Mouse (Mus musculus) left cerebral cortex, adult 2 months (tissue): ENCODE measurements around the gene Nol10. TPM values are rescaled to one million over a fixed set of nuclear protein-coding genes. Genes with fewer than 3 reads are reported as not detected.
"Not testable (repeated sequence)": the region's sequence is repeated elsewhere in the genome, so short reads cannot be mapped to it uniquely, and the experiment has no call there.

Experiments
- DNase-seq, 2 experiments: peaks; one replicate each; pipeline ENCODE4 v3.0.0; 2021 to 2022; ENCODE audit warnings: low spot score in 2 of 2, mixed read lengths in 1 of 2; ENCODE audit errors: extremely low spot score in 1 of 2
- H3K27ac ChIP-seq: fragments of 200-600 bp; 2 replicates; pipeline ENCODE4 v1.8.1; 2022
- H3K4me3 ChIP-seq: fragments of 200-600 bp; 2 replicates; pipeline ENCODE4 v1.8.1; 2022
- CTCF ChIP-seq: fragments of 200-600 bp; IDR thresholded peaks from 2 replicates; pipeline ENCODE4 v1.8.1; 2022; ENCODE audit warnings: antibody characterized with exemption, mild to moderate bottlenecking, moderate library complexity
- intact Hi-C: fragments of 180-260 bp; cut with DNase I; formaldehyde crosslinking; loops from one replicate; pipeline ENCODE4 v1.15.1; 2025
- total RNA-seq, 2 experiments: library from RNA; stranded (reverse); gene quantifications; 2 replicates each; pipeline ENCODE4 v1.2.3; 2021

Gene Nol10
- total RNA-seq, 2 experiments from 2014 or later: 20.5 to 21.4 TPM

DNA sequence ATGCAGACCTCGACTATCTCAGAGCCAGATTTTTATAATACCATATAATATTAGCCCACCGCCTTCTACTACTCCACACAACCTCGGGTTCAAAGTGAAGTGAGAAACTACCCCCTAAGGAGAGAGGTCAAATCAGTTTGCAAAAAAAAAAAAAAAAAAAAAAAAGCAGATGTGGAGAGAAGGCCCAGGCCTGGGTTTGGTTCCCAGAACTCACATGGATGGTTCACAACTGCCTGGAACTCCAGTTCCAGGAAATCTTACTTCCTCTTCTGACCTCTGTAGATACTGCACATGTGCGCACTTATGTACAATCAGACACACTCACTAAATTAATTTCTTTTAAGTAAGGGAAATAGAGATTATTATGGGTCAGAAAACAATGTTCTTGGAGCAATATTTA, 102.2 kb downstream of the Nol10 start:
- H3K4me3 ChIP-seq: no peak overlapping the region
- no peak for TF ChIP-seq CTCF
- intact Hi-C loops: no loop called here
- no peak overlapping the region for H3K27ac ChIP-seq
- DNase-seq: no peak

- H3K27ac ChIP-seq: no peak overlapping the region
- H3K4me3 ChIP-seq: no peak overlapping the region
- DNase-seq: no peak
- intact Hi-C loops: no loop called here
- no peak for TF ChIP-seq CTCF
These were observed 102.7 kb downstream of the Nol10 start for GRCm38 (mm10) chr12:17450908-17451307.

DNA sequence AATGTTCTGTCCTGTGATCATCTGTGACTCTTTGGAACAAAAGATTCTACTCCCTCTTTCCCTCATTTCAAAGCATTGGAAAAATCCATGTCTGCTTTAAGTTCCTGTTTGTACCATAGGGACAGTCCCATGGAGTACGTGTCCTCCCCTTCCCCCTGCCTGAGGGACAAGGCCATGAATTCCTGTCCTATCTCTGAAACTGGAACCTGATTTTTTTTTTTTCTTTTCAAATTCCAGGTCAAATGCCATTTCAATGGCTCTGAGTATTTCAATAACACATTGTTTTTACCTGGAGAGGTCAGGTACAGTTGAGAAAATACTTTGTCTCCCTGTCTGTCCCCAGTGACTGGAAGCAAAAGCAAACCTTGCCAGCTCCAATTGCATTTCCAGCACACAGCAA, 104.0 kb downstream of the Nol10 start:
- intact Hi-C loops: no loop called here
- H3K4me3 ChIP-seq: no peak overlapping the region
- no peak for TF ChIP-seq CTCF
- no peak overlapping the region for H3K27ac ChIP-seq
- no peak for DNase-seq

GRCm38 (mm10) chr12:17453918-17454317, 105.7 kb downstream of the Nol10 start:
- intact Hi-C loops: no loop called here
- no peak for TF ChIP-seq CTCF
- Histone ChIP-seq H3K4me3 (no peak overlapping the region), H3K27ac (no peak overlapping the region)
- DNase-seq: no peak

DNA sequence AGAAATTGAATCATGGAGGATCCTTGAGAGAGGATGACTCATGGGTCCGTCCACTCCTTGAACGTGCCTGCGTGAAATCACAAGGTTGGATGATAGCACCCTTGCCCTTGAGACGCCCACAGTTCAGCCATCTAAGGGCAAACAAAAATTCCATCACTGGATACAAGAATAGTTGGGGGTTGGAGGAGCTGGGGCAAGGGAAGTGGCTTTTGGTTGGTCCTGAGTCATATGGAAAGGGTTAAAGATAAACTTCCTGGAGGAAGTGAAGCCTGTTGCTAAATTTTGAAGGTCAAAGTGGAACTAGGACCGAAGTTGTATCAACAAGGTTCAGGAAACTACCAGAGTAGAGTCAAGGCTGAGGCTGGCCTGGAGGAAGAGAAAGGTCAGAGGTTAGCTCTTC, 106.8 kb downstream of the Nol10 start:
- intact Hi-C loops: no loop called here
- DNase-seq: no peak
- Histone ChIP-seq H3K27ac (no peak overlapping the region), H3K4me3 (no peak overlapping the region)
- no peak for TF ChIP-seq CTCF

DNA sequence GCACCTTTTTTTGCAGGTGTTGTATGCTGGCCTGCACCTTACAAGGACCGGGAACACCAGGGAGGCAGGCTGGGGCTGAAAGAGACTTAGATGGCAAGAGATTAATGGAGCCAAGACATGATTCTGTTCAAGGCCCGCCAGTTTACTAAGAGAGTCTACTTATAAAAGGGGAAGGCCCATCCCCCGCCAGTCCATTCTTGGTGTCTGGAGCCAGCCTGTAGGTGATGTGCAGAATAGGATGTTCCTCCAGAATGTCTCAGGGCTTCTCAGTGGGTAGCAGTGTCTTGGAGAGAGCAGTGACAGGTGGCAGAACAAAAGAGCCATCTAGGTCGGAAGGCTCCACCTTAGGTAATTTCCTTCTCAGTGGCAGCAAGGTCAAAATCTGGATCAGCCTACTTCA, 111.0 kb downstream of the Nol10 start:
- H3K4me3 ChIP-seq, intact Hi-C loops, H3K27ac ChIP-seq, DNase-seq: not testable (repeated sequence)

- Histone ChIP-seq H3K27ac (no peak overlapping the region), H3K4me3 (no peak overlapping the region)
- DNase-seq: no peak
- intact Hi-C loops: no loop called here
- no peak for TF ChIP-seq CTCF
These were observed 115.4 kb downstream of the Nol10 start for GRCm38 (mm10) chr12:17463706-17464105.

DNA sequence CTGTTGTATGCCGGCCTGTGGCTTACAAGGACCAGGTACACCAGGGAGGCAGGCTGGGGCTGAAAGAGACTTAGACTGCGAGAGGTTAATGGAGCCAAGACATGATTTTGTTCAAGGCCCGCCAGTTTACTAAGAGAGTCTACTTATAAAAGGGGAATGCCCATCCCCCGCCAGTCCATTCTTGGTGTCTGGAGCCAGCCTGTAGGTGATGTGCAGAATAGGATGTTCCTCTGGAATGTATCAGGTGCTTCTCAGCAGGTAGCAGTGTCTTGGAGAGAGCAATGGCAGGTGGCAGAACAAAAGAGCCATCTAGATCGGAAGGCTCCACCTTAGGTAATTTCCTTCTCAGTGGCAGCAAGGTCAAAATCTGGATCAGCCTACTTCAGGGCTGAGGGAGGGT, 116.3 kb downstream of the Nol10 start:
- H3K27ac ChIP-seq, intact Hi-C loops, H3K4me3 ChIP-seq, DNase-seq: not testable (repeated sequence)

GRCm38 (mm10) chr12:17466791-17467190, 118.5 kb downstream of the Nol10 start:
- no peak for DNase-seq
- intact Hi-C loops: no loop called here
- H3K27ac ChIP-seq: no peak overlapping the region
- TF ChIP-seq CTCF: no peak
- no peak overlapping the region for H3K4me3 ChIP-seq

DNA sequence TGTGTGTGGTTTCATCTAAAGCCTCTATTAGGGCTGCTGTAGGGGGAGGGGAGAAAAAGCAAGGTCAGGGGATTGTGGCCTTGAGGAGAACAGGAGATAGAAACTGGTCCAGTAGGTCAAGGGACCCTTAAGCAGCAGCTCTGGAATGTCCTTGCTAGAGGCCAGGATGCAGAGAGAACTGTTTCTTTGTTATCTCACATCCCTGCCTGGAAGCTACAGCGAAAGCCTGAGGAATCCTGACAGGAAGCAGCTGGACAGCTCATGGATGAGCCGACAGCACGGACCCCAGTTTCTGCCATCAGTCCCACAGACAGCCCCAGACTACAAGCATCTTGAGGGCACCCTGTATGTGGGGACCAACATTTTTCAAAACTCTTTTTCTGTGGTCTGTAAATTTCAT, 120.1 kb downstream of the Nol10 start:
- intact Hi-C loops: no loop called here
- no peak for TF ChIP-seq CTCF
- Histone ChIP-seq H3K27ac (no peak overlapping the region), H3K4me3 (no peak overlapping the region)
- no peak for DNase-seq

- H3K4me3 ChIP-seq: no peak overlapping the region
- intact Hi-C loops: no loop called here
- no peak for TF ChIP-seq CTCF
- H3K27ac ChIP-seq: no peak overlapping the region
- no peak for DNase-seq
These were observed 121.6 kb downstream of the Nol10 start for GRCm38 (mm10) chr12:17469869-17470268.

- intact Hi-C loops, DNase-seq, H3K27ac ChIP-seq, H3K4me3 ChIP-seq: not testable (repeated sequence)
These were observed 122.3 kb downstream of the Nol10 start for GRCm38 (mm10) chr12:17470528-17470927.

DNA sequence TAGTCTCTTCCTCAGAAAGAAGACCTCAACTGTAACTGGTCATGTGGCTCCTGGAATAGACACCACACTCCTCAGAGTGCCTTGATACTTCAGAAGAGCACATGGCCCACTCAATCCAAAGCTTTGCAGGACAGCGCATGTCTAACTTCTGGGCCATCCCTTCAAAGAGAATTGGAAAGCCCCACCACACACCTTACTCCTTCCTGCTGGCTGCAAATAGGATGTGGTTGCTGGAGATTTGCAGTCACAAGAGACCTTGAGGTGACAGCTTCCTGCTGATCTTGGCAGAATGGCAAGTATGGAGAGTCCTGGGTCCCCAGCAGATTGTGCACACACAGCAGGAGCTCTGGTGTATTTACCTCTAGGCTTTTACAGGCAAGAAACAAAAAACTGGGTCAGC, 123.1 kb downstream of the Nol10 start:
- intact Hi-C loops: no loop called here
- Histone ChIP-seq H3K4me3 (no peak overlapping the region), H3K27ac (no peak overlapping the region)
- DNase-seq: no peak
- no peak for TF ChIP-seq CTCF

- no peak for TF ChIP-seq CTCF
- H3K27ac ChIP-seq: no peak overlapping the region
- H3K4me3 ChIP-seq: no peak overlapping the region
- DNase-seq: no peak
- intact Hi-C loops: no loop called here
These were observed 124.9 kb downstream of the Nol10 start for GRCm38 (mm10) chr12:17473128-17473527.
